Mouse (Mus musculus) retina, embryonic 14.5 days (tissue): ENCODE measurements at regions not wholly inside any gene's neighbourhood (a gene's known extent, or its start where the extent isn't known, plus 50 kb on each side); places are given as distances from the start of the nearest gene placed in this dataset.

Experiments
- DNase-seq: peaks from one replicate; pipeline ENCODE4 v3.0.0-alpha.2; 2015; ENCODE audit warnings: low spot score

- no peak for DNase-seq
These were observed 197.5 kb upstream of the Chl1 start for GRCm38 (mm10) chr6:103312935-103313334.

- DNase-seq = no peak
These were observed 192.3 kb upstream of the Chl1 start for GRCm38 (mm10) chr6:103318081-103318480.

- DNase-seq = no peak
These were observed 191.6 kb upstream of the Chl1 start for GRCm38 (mm10) chr6:103318677-103319359.

GRCm38 (mm10) chr6:103319964-103320363, 190.4 kb upstream of the Chl1 start:
- no peak for DNase-seq

GRCm38 (mm10) chr6:103320550-103320949, 189.8 kb upstream of the Chl1 start:
- DNase-seq = no peak

GRCm38 (mm10) chr6:103321058-103321457, 189.3 kb upstream of the Chl1 start:
- no peak for DNase-seq

GRCm38 (mm10) chr6:103322442-103322841, 187.9 kb upstream of the Chl1 start:
- no peak for DNase-seq

- DNase-seq = no peak
These were observed 174.7 kb upstream of the Chl1 start for GRCm38 (mm10) chr6:103335683-103336082.

GRCm38 (mm10) chr6:103339961-103340732, 170.2 kb upstream of the Chl1 start:
- peak; percentile 23 for DNase-seq

- no peak for DNase-seq
These were observed 166.9 kb upstream of the Chl1 start for GRCm38 (mm10) chr6:103343515-103343914.

GRCm38 (mm10) chr6:103344413-103344812, 166.0 kb upstream of the Chl1 start:
- DNase-seq = no peak

- no peak for DNase-seq
These were observed 165.2 kb upstream of the Chl1 start for GRCm38 (mm10) chr6:103345195-103345594.

- DNase-seq = no peak
These were observed 157.8 kb upstream of the Chl1 start for GRCm38 (mm10) chr6:103352405-103353124.

GRCm38 (mm10) chr6:103353346-103353745, 157.0 kb upstream of the Chl1 start:
- no peak for DNase-seq

- no peak for DNase-seq
These were observed 143.4 kb upstream of the Chl1 start for GRCm38 (mm10) chr6:103366782-103367491.

- no peak for DNase-seq
These were observed 135.4 kb upstream of the Chl1 start for GRCm38 (mm10) chr6:103374956-103375355.

GRCm38 (mm10) chr6:103377277-103377676, 133.1 kb upstream of the Chl1 start:
- DNase-seq = no peak

GRCm38 (mm10) chr6:103378047-103378446, 132.3 kb upstream of the Chl1 start:
- DNase-seq = no peak

GRCm38 (mm10) chr6:103381030-103381429, 129.4 kb upstream of the Chl1 start:
- DNase-seq = no peak

GRCm38 (mm10) chr6:103381930-103382329, 128.5 kb upstream of the Chl1 start:
- no peak for DNase-seq

- DNase-seq = peak; percentile 37
These were observed 123.8 kb upstream of the Chl1 start for GRCm38 (mm10) chr6:103386591-103386990.

GRCm38 (mm10) chr6:103405961-103406360, 104.4 kb upstream of the Chl1 start:
- no peak for DNase-seq
